Mouse (Mus musculus): ENCODE data around the gene Rragd.
"Not testable (repeated sequence)": the region's sequence is repeated elsewhere in the genome, so short reads cannot be mapped to it uniquely, and the experiment has no call there.

Gene Rragd

DNA sequence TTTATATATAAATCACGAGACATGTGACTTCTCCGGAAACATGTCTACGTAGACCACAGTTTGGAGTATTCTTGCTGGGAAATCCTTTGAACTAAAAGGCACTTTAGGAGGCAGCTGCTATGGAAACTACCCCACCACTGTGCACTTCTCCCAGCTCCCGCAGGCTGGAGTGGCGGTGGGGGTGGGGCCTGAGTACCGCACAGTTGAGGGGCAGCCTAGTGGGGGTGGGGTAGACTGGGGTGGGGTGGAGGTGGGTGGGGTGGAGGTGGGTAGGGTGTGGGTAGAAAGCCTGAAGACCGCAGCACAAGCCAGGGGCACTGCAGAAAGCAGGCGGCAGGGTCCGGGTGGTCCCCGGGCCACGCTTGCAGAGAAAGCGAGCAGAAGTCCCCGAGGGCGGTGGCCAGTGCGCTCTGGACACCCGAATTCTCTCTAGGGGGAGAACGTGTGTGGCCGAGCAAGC is at the start of gene Rragd:
TSS of gene Rragd (plus strand) at position 322 of the 460 bp plus-strand sequence.
- DNase-seq, result peak; percentile 50

DNA sequence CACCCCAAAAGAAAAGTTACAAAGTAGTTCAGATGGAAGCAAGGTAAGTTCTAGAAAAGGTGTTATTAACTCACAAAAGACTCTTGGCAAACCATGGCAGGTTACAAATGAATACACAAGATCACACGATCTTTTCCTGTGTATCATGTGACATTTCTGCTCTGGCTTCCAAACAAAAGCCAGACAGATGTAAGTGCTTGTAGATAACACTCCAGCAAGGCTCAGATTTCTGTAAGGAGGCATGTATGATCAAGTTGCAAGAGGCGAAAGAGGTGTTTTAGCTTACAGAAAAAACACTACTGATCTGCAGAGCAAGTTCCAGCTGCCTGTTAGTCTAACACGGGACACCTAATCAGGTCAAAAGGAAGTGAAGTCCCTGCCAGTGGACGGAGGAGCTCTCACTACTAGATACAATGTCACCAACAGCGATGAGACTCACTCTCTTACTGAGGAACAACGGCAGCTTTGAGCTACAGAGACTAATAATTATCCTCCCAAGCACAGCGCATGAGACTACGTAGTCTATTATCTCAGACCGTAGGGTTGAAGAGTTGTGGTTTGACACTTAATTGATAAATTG is 46.0 kb upstream of the Rragd start:
- no peak for DNase-seq

DNA sequence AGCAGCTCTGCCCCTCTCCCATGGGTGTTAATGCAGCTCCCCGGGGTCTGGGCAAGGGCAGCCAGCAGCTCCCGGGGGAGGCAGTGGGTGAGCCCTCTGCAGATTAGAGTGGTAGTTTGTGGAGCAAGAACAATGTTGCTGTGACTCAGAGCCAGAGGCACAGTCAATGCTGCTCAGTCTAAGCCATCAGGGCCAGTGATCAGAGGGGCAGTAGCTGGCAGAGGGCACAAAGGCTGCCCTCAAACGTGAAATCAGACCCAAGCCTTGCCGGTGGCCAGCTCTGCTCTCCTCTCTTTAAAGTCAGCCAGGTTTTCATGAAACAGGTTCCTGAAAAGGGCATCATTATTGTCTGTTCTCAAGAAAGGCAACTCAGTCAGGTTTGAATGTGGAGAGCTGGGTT is 43.3 kb upstream of the Rragd start:
- DNase-seq, result no peak

DNA sequence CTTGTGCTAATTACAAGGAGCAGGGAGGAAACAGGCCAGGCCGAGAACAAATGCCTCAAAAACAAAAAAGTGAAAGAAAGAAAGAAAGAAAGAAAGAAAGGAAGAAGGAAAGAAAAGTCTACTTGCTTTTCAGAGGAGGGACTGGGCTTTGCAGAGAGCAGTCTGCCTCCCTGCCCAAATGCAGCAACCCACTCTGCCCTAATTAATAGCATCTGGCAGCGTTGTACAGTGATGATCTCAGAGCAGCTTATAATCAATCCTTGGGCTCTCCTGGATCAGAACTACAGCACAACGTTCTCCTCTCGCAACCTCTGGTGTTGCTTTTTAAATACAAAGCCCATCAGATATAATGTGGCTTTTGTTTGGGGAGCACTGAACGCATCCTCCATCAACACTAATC is 42.9 kb upstream of the Rragd start:
- DNase-seq, result no peak

DNA sequence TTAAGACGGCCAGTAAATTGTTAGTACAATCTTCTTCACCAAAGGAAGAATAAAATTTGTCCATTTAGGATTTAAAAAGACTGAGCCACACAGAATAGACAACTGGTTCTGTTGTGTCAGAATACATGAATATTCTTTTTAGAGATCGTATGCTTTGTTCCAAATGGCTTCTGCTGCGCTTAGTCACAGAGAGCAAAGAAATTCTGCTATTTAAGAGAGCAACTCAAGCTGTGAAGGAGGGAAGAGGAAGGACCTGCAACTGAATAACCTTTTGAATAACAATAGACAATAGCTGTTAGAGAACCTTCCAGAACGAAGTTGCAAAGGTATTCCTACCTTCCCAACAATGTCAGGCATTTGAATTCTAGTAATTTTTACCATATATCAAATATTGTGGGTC is 41.9 kb upstream of the Rragd start:
- no peak for DNase-seq

DNA sequence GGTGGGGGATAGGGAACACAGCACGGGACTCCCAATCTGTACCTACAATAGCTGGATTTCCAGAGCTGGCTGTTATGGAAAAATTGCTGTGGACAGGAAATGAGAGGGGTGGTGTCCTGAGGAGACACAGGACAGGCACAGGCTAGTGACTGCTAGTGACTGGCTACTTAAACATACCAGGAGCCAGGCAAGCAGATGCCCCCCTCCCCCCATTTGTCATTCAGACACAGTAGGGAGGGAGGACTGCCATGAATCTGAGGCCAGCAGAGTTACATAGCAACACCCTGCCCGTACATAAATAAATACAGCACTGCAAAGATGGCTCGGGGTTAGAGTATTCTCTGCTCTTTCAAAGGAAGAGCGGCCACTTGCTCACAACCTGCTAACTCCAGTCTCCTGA is 35.2 kb upstream of the Rragd start:
- DNase-seq, result no peak

DNA sequence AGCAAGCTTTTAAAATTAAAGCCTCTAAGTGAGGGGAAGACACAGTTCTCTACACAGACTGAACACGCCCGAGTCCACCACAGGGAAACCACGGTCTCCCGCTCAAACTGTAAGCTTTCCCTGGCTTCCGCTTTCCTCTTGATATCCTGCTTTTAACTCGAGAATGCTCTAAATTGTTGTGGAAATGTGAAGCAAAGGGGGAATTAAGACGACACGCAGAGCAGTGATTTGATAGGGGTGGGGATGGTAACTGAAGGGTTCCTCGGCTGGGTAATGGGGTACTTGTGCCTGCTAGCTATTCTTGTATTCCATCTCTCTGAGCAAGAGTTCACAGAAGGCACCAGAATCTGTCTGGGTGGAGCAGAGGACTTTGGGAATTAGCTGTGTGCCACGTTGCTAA is 34.1 kb upstream of the Rragd start:
- DNase-seq, result no peak

DNA sequence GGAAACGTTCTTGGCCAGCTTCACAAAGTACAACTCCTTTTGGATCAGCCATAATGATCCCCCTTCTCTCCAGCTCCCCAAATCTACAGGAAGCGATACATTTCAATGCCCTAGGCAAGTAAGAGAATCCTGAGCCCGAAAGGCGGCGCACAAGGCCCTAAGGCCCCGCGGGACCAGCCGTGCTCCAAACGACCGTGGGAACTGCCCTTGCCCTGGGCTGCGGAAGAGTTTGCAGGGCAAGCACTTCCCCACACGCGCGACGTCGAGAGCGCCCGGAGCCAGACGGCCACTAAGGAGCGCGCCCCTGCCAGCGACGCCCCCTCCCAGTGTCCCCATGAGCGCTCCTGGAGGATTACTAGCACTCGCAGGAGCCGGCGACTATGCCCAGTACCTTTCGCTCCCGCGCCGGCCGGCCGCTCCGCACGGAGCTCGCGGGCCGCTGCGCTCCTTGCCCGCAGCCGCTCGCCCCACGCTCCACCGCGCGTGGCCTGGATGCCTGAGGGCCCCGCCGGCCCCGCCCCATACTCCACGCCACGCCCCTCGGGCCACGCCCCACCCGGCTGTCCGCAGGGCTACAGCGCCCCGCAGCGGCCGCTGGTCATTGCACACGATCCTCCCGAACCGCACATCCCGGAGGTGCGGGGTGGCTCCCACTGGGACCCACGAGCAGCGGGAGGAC is 32.3 kb upstream of the Rragd start, which contains the start of gene Ankrd6:
TSS of gene Ankrd6 (minus strand) at position 486 of the 679 bp plus-strand sequence.
- peak; percentile 82 for DNase-seq

DNA sequence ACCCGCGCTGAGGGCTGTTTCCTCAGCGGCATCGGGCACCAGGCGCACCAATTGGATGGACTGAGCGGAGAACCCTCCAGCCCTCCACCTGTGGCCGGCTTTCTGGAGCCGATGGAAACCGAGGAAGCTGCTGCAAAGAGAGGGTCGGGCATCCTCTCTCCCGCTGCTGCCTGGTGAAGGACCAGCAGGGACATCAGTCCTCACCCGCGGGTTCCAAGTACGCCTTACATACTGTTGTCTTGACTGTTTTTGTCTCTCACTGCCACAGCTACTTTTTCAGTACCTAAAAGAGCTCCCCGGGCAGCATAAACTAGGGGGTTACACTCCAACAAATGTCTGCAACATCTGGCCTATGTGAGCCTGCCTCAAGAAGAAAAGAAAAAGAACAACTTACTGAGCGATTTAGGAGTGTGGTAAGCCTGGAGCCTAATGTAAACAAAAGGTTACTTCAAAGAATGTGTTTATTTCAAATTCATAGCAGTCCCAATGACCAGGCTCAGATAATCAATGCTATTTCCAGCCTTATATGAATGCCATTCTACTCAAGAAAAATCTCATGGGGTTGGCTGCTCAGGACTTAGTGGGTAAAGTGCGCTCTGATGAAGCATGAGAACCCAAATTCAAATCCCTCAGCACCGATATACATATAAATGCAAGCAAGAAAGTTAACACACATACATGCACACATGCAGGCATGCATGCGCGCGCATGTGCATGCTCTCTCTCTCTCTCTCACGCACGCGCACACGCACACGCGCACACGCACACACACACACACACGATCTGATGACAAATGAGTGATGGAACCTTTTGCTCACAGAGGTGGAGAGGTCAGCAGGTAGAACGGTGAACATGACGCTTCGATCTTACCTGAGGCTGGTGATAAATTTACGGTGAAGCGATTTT is 31.5 kb upstream of the Rragd start:
- no peak for DNase-seq

DNA sequence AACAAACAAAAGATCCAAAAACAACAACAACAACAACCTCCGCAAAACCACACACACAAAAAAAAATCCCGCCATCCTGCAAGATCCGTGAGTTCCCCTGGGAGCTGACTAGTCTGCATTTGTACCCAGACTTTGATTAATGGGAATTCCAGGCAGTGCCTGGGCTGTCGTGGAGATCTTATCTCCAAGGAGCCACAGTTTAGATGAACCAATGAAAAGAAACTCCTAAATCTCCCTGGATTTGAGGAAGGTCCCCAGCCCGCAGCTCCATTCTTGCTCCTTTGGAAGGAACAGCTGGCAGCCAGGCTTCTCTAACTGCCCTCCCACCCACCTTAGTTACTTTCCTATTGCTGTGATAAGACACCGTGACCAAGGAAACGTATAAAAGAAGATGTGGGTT is 30.2 kb upstream of the Rragd start:
- DNase-seq, result no peak

DNA sequence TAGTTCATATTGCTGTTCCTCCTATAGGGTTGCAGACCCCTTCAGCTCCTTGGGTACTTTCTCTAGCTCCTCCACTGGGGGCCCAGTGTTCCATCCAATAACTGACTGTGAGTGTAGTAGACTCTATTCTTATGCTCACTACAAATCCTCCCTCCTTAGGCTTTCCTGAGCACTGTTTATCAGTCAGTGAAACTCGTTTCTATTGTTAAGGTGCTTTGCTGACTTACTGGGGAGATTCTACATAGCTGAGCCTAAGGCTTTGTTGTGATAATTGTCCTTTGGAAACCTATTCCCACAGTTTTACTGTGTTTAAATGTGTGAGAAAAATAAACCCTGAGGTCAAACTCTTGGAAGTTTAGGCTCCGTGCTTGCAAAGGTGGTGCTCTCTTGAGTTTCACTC is 26.4 kb upstream of the Rragd start:
- DNase-seq, result no peak

DNA sequence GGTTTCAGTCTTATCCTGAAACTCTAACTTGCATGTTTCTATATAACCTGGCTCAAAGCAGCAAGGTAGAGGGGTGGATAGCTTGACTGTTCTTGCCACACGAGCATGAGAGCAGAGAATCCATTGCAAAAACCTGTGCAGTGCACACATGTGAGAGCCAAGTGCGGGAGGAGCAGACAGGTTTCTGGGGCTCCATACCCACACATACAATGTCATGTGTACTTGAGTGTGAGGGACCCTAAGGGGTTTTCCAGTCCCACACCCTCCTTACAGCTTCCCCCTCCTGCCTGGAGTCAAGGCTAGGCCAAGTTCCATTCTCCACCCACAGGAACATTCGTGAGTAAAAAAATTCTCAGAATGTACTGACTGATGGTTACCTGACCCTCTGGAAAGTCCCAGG is 21.4 kb upstream of the Rragd start:
- DNase-seq, result no peak

DNA sequence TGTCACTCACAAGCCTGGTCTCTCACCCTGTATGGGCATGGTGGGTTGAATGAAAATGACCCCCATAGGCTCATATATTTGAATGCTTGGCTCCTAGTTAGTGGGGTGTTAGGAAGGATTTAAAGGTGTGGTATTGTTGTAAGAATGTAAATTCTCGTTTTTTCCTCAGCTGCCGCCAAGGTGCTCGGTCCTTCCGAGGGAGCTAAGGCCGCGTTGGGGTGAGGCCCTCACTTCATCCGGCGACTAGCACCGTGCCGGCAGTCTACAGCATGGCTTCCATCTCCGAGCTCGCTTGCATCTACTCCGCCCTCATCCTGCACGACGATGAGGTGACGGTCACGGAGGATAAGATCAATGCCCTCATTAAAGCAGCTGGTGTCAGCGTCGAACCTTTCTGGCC is 18.2 kb upstream of the Rragd start:
- not testable (repeated sequence) for DNase-seq

DNA sequence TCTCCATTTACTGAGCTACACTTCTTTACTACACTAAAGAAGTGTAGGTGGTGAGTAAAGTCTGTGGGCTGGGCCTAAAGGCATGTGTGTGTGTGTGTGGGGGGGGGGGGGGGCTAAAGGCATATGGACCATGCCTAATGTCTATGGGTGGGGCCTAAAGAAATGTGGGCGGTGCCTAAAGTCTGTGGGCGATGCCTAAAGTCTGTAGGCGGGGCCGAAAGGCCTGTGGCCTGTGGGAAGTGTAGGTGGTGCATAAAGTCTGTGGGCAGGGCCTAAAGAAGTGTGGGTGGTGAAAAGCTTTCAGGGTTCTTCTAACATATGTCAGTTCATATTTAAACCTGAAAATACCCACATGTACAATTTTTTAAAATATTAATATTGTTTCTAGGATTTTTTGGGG is 5.5 kb upstream of the Rragd start:
- no peak for DNase-seq

DNA sequence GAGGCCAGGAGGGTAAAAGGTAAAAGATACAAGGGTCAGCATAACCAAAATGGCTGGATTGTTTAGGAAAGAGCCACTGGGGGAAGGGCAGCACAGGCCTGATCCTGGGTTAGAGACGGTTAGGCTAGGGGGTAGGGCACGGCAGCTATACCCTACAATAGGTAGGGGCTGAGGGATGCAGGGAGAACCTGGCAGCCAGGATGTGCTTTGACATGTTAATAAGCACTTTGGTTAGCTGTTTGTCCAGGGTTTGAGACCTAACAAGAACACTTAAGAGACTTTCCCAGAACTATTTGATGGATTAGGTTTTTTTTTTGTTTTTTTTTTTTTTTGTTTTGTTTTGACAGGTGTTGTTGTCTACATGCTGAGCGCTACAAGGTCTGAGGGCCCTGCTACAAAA is 2.8 kb upstream of the Rragd start:
- DNase-seq, result no peak

DNA sequence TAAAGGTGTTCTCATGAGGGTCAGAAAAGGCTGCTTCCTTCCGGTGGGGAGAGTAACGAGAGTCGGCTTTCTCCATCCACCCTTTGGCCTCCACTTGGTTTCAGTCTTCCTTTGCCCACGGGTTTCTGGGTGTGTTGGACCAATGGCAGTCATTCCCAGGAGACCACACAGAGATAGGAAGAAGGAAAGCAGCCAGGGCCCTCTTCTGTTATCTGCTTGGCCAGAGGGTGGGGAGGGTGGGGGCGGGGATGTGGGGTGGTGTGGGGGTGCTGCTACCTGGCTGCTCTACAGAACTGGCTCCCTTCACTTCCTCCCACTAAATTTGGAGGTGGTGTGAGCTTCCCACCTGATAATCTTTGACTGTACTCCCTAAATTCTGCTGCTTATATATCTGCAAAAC is 1.2 kb upstream of the Rragd start:
- DNase-seq, result no peak

DNA sequence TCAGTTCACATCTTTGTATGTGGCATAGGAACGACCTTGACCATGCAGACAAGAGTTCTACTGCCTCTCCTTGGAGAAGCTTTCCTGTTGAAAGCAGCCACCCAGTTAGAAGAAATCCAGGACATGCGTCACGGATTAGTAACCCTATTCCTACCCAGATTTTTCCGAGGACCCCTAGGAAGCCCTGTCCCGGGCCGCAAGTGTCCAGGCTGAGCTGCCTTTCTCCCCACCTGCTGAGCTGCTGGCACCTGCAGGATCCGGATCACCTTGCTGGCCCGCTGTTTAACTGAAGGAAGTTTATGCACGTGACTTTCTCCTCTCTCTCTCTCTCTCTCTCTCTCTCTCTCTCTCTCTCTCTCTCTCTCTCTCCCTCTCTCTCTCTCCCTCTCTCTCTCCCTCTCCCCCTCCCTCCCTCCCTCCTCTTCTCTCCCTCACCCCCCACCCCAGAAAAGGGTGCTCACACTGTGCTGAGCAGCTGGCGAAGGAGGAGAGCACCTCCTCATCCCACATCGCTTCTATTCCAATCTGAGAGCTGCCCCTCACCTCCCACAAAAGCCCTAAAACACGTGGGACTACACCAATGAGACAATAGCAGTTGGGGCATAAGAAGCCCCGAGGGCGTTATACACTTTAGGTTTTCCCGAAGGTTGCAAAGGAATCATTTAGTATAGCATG is 659 bp upstream of the Rragd start:
- peak; percentile 11 for DNase-seq

DNA sequence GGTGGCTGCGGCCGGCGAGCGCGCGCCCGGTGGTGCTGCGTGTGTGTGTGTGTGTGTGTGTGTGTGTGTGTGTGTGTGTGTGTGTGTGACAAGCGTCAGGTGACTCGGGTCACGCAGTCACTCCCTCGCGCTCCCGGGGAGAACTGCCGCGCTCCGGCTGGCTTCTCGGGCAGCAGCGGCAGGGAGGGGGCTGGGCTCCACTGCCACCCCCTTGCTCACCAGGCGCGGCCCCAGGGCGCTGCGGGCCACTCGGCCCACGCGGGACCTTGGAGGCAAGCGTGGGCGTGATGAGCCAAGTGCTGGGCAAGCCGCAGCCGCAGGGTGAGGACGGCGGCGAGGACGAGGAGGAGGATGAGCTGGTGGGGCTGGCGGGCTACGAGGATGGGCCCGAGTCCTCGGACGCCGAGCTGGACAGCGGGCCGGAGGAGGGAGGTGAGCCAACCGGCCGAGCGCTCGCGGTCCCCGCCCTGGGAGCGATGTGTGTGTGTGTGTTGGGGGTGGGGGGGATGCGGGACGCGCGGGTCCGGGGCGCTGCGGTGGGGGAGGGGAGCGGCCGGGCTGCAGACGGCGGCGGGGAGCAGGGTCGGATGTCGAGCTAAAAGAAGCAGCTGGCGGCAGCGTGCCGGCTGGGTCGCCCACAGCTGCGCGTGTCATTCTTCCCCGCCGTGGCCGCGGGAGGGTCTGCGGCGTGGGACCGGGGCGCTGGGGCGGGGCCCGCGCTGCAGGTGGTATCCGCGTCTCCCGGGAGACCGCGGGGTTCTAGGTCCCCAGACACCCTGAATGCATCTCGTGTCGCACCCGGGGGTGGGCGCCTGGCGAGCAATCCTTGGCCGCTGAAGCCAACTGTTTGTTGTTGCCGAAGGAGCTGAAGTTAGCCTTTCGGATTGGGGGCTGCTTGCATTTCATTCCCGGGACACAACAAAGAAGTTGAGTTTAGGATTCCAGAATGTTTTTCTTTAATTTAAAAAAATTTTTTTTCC is 629 bp downstream of the Rragd start:
- DNase-seq, result peak; percentile 61

DNA sequence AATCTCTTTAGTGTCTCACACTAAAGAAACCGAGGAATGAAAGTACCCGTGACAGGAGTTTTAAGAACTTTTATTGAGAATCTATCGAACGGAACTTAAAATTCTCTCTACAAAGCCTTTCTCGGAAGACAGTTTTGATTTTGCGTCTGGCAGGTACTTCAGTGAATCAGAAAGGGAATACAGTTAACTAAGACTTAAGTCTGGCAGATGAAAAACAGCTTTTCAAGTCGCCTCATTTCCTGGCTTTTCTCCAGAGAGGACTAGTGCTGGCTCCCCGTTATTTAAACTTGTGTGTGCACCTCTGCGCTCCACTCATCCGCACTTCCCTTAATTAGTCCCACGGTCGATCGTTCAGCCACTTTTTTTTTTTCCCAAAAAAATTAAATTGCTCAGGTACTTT is 1.4 kb downstream of the Rragd start:
- no peak for DNase-seq

DNA sequence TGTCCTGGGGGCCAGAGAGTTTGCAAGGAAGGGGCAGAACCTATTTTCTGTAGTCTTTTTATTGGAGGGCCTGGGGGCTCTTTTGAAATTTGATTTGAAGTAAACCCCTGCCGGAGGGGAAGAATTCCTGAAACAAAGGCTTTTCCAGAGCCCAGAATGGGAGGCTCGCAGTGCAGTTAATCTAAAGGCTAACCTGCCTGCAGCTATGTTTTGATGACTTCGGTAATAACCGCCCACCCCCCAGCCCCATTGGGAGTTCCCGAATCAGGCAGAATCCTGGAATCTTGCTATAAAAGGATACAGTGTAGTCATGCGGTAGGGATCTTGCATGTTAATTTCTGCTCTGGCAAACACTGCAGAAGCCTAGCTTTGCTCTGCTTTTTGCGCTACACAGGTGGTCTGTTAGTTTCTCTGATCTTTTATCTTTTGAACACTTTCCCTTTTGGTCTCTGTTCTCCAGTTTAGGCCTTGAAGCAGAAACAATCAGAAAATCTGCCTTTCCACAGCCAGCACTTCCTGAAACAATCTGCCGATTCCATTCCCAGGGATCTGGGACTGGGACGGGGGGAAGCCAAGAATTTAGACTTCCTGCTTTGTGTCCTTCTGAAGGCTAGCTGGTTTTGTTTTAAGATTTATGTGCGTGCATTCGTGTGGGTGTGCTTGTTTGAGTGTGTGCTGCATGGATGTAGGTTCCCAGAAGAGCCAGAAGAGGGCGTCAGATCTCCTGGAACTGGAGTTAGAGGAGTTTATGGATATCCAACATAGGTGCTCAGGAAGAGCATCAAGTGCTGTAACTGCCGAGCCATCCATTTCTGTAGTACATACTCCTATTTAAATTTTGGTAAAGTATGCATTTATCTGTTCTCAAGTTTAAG is 2.2 kb downstream of the Rragd start:
- peak; percentile 7 for DNase-seq

DNA sequence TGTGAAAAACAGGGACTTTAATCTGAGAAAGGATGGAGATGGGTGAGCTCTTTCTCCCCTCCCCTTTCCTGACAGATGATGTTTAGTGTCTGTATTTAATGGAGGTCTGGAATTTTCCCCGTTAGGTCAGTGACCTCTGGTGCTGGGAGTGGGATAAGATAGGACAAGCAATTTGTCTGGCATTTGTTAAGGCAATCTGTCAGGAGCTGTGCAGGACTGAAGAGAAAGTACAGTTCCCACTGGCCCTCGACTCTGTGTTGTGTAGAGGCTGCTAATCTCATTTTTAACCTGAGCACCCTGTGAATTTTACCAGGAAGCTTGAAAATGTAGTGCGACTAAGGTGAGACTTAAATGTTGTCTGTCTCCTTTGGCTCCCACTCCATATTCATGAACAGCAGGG is 2.8 kb downstream of the Rragd start:
- no peak for DNase-seq
